Mouse (Mus musculus) midbrain, embryonic 14.5 days (tissue): ENCODE data around the gene Trim17. TPM values are rescaled to one million over a fixed set of nuclear protein-coding genes. Genes with fewer than 3 reads are reported as not detected.

Experiments
- ATAC-seq: fragments of 200-750 bp; cut with Nextera tagmentation; 2 replicates; pipeline ENCODE4 v1.8.0; 2017; ENCODE audit warnings: moderate number of reproducible peaks, moderate library complexity; ENCODE audit not compliant: low FRiP score, low TSS enrichment
- DNase-seq: peaks from one replicate; pipeline ENCODE4 v3.0.0-alpha.2; 2015
- H3K27ac ChIP-seq: fragments of 300-500 bp; sonication (generic); replicated peaks from 2 replicates; pipeline ENCODE4 v1.5.1; 2014; ENCODE audit warnings: mild to moderate bottlenecking, low read depth, low read length, moderate library complexity
- H3K27me3 ChIP-seq: fragments of 300-500 bp; sonication (generic); 2 replicates; pipeline ENCODE4 v1.6.1; 2014; ENCODE audit warnings: low read length, control low read depth, mixed read lengths; ENCODE audit not compliant: control insufficient read depth, insufficient read depth
- H3K36me3 ChIP-seq: fragments of 300-500 bp; sonication (generic); 2 replicates; pipeline ENCODE4 v1.6.1; 2014; ENCODE audit warnings: low read length, control low read depth; ENCODE audit not compliant: control insufficient read depth, insufficient read depth
- H3K4me1 ChIP-seq: fragments of 300-500 bp; sonication (generic); 2 replicates; pipeline ENCODE4 v1.6.1; 2014; ENCODE audit warnings: mild to moderate bottlenecking, antibody characterized with exemption, low read length, control low read depth; ENCODE audit not compliant: control insufficient read depth, insufficient read depth
- H3K4me2 ChIP-seq: fragments of 300-500 bp; sonication (generic); 2 replicates; pipeline ENCODE4 v1.6.1; 2014; ENCODE audit warnings: mild to moderate bottlenecking, low read length, moderate library complexity
- H3K4me3 ChIP-seq: fragments of 300-500 bp; sonication (generic); replicated peaks from 2 replicates; pipeline ENCODE4 v1.5.1; 2014; ENCODE audit warnings: low read depth, low read length
- H3K9ac ChIP-seq: fragments of 300-500 bp; sonication (generic); replicated peaks from 2 replicates; pipeline ENCODE4 v1.6.1; 2014; ENCODE audit warnings: mild to moderate bottlenecking, low read length, moderate library complexity
- H3K9me3 ChIP-seq: fragments of 300-500 bp; sonication (generic); 2 replicates; pipeline ENCODE4 v1.6.1; 2016; ENCODE audit warnings: low read length, control low read depth, mixed read lengths; ENCODE audit not compliant: control insufficient read depth
- WGBS: fragments of 180-500 bp; shearing (Covaris S2); extraction: QIAGEN DNeasy Blood & Tissue Kit; methylation state at CpG from one replicate; pipeline ENCODE4 v1.1.7; 2014; 5-methylcytosine and 5-hydroxymethylcytosine counted together
- polyA plus RNA-seq: library from polyadenylated mRNA; unstranded; fragments of >200 nt; fragmentation: Nextera tagmentation; extraction: Ambion mirVana; gene quantifications from 2 replicates; pipeline ENCODE4 v1.2.1, GENCODE M21; 2014

Gene Trim17
- polyA plus RNA-seq, 1 experiment from 2014 or later = 1.1 TPM

GRCm38 (mm10) chr11:58926651-58927050 is 27.8 kb upstream of the Trim17 start:
- Histone ChIP-seq H3K27ac (no peak overlapping the region), H3K4me2 (no peak overlapping the region), H3K9me3 (no peaks in the 10 kb centered on the region), H3K4me3 (no peak overlapping the region), H3K36me3 (peaks cover 11% of the 10 kb centered on the region), H3K9ac (no peak overlapping the region), H3K27me3 (no peaks in the 10 kb centered on the region), H3K4me1 (0 out of 2 replicates have a peak, but pooled peaks cover 5% of the 10 kb centered on the region)
- WGBS = 84% methylated on average over 2 of the region's 3 CpGs
- ATAC-seq (no peak), DNase-seq (no peak)

GRCm38 (mm10) chr11:58927053-58927452 is 27.4 kb upstream of the Trim17 start:
- WGBS = 83% methylated on average over 2 of the region's 2 CpGs
- 0 out of 2 replicates have a peak, but pooled peaks cover 5% of the 10 kb centered on the region for H3K4me1 ChIP-seq
- no peak for ATAC-seq

DNA sequence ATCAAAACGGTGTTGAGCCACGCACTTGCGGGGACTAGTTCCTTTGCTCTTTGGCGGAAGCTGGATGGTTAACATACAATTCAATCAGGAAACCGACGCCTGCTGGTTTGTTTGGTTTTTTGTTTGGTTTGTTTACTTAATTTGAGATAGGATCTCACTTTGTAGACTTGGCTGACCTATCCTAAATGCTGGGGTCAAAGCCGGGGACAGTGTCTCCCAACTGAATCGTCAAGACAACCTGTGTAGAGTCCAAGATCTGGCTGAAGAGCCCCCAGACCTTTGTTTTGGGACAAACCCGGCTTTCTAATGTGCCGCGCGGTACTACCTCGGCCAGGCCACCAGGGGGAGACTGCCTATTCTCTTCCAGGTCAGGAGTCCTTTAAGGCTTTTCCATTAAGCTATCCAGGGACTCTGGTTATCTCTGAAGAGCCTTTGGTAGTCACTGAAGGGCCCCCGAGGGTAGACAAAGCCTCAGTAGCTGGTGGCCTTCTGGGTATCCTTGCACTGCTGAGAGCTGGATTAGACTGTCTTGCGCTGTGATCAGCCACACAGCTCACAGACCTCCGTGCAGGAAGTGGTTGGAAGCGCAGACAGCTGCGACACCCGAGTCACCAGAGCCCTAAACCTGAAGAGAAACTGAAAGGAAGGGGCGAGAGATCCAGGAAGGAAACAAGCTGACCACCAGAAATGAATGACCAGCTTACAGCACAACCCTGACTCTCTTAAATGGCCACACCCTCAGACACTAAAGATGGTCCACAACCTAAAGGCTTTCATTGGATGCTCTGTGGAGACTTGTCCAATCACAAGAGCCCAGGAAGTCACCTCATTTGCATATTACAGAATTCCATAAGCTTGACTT is 26.5 kb upstream of the Trim17 start:
- peak; percentile 86 for DNase-seq
- 33% methylated on average over 20 of the region's 20 CpGs for WGBS
- Histone ChIP-seq H3K4me3 (no peak overlapping the region), H3K27ac (peak overlapping the region; percentile 49), H3K4me1 (0 out of 2 replicates have a peak, but pooled peaks cover 5% of the 10 kb centered on the region), H3K9me3 (no peaks in the 10 kb centered on the region), H3K9ac (no peak overlapping the region), H3K27me3 (no peaks in the 10 kb centered on the region), H3K4me2 (peak overlapping the region; percentile 34), H3K36me3 (peaks cover 25% of the 10 kb centered on the region)
- peak; percentile 71; the same call in 1 of the 2 replicates for ATAC-seq

More at GRCm38 (mm10) chr11:58927053-58927452, 27.4 kb upstream of the Trim17 start:
- no peak overlapping the region for H3K27ac ChIP-seq
- H3K27me3 ChIP-seq = no peaks in the 10 kb centered on the region
- no peak for DNase-seq
- H3K9ac ChIP-seq = no peak overlapping the region
- H3K36me3 ChIP-seq = peaks cover 15% of the 10 kb centered on the region
- H3K9me3 ChIP-seq = no peaks in the 10 kb centered on the region
- no peak overlapping the region for H3K4me2 ChIP-seq
- H3K4me3 ChIP-seq = no peak overlapping the region

GRCm38 (mm10) chr11:58929055-58929454 is 25.4 kb upstream of the Trim17 start:
- no peaks in the 10 kb centered on the region for H3K27me3 ChIP-seq
- 0 out of 2 replicates have a peak, but pooled peaks cover 5% of the 10 kb centered on the region for H3K4me1 ChIP-seq
- no peak for DNase-seq
- no peak overlapping the region for H3K4me2 ChIP-seq
- no peak for ATAC-seq
- WGBS = 83% methylated on average over 4 of the region's 4 CpGs
- no peak overlapping the region for H3K4me3 ChIP-seq
- no peaks in the 10 kb centered on the region for H3K9me3 ChIP-seq
- no peak overlapping the region for H3K9ac ChIP-seq
- peaks cover 36% of the 10 kb centered on the region for H3K36me3 ChIP-seq
- no peak overlapping the region for H3K27ac ChIP-seq

GRCm38 (mm10) chr11:58929641-58930040 is 24.8 kb upstream of the Trim17 start:
- Histone ChIP-seq H3K4me1 (0 out of 2 replicates have a peak, but pooled peaks cover 5% of the 10 kb centered on the region), H3K4me3 (no peak overlapping the region), H3K27me3 (no peaks in the 10 kb centered on the region), H3K36me3 (peaks cover 41% of the 10 kb centered on the region), H3K4me2 (no peak overlapping the region), H3K9ac (no peak overlapping the region), H3K9me3 (no peaks in the 10 kb centered on the region), H3K27ac (no peak overlapping the region)
- WGBS = 63% methylated on average over 3 of the region's 3 CpGs
- ATAC-seq (no peak), DNase-seq (no peak)

DNA sequence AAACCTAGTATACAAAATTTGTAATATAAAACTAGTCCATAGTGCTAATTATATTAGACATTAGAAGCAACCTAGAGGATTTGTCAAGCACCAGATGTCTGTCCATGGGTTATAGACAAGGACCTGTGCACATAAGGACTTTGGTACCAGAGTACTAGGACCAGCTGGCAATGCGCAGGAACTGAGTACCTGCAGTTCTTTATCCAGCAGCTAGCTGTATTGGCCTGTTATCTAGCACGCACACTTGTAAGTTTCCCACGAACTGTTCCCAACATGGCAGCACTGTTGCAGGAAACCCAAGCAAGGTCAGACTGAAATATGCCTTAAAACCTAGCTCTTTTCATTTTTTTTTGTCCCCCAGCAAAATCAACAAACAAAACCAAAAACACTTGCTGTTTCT is 24.2 kb upstream of the Trim17 start:
- Histone ChIP-seq H3K9ac (no peak overlapping the region), H3K4me2 (no peak overlapping the region), H3K9me3 (no peaks in the 10 kb centered on the region), H3K36me3 (peaks cover 48% of the 10 kb centered on the region), H3K4me3 (no peak overlapping the region), H3K27ac (no peak overlapping the region), H3K4me1 (0 out of 2 replicates have a peak, but pooled peaks cover 5% of the 10 kb centered on the region), H3K27me3 (no peaks in the 10 kb centered on the region)
- DNase-seq = no peak
- ATAC-seq = no peak
- 88% methylated on average over 3 of the region's 3 CpGs for WGBS

DNA sequence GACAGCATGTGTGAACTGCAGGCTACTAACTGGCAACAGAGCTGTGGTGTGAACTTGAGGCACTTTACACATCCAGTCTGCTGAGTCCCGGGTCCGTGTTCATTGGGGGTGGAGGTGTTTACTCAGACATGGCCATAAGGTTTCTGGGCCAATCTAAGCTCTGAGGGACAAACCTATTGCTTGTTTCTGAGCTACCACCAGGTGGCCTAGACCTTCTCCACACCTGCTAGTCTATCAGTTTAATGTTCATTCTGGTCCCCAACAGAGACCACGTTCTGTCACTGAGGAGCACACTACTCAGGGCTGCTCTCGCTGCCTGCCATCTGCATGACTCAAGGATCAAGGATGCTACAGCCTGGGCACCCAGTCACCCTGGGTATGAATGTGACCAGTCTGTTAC is 22.9 kb upstream of the Trim17 start:
- no peak for DNase-seq
- H3K9ac ChIP-seq = no peak overlapping the region
- no peak for ATAC-seq
- no peaks in the 10 kb centered on the region for H3K9me3 ChIP-seq
- peaks cover 60% of the 10 kb centered on the region for H3K36me3 ChIP-seq
- H3K4me3 ChIP-seq = no peak overlapping the region
- no peaks in the 10 kb centered on the region for H3K27me3 ChIP-seq
- no peak overlapping the region for H3K27ac ChIP-seq
- 85% methylated on average over 4 of the region's 4 CpGs for WGBS
- H3K4me1 ChIP-seq = 0 out of 2 replicates have a peak, but pooled peaks cover 7% of the 10 kb centered on the region
- H3K4me2 ChIP-seq = no peak overlapping the region

- Histone ChIP-seq H3K27ac (peak overlapping the region; percentile 94), H3K9ac (peak overlapping the region; percentile 97), H3K36me3 (peaks cover 38% of the 10 kb centered on the region), H3K9me3 (no peaks in the 10 kb centered on the region), H3K27me3 (no peaks in the 10 kb centered on the region), H3K4me2 (peak overlapping the region; percentile 75), H3K4me3 (peak overlapping the region; percentile 83), H3K4me1 (peaks cover 20% of the 10 kb centered on the region)
- under 1% methylated on average over 13 of the region's 13 CpGs for WGBS
- DNase-seq = peak; percentile 57
- ATAC-seq = no peak
These were observed 16.6 kb upstream of the Trim17 start for GRCm38 (mm10) chr11:58937909-58938308.
